Mouse (Mus musculus) megakaryocyte, embryonic 14.5 days (primary cell): Measurements from ENCODE around the gene Slc39a1.

Source experiments
- FLI1 ChIP-seq: IDR thresholded peaks from 2 replicates; pipeline ENCODE4 v1.6.1; 2012; ENCODE audit warnings: low read length, inconsistent platforms, mixed read lengths
- GATA1 ChIP-seq: IDR thresholded peaks from 3 replicates; pipeline ENCODE4 v1.6.1; 2012; ENCODE audit warnings: mixed read lengths, low read length, inconsistent platforms, borderline replicate concordance

- TF ChIP-seq GATA1 = no peak
- TF ChIP-seq FLI1 = no peak
Measured at GRCm38 (mm10) chr3:90222941-90223340, 25.0 kb upstream of the Slc39a1 start.
